In genomic region chr1:74788603-74789176, GRCm38 (mm10) we compare ENCODE assay signal across 1 mouse cellular context.
TF ChIP-seq lines count a peak whose summit lies in the region.

No protein-coding gene starts in this region.

TF ChIP-seq in MEL, 35 proteins besides CTCF, POLR2A, EP300 and RAD21:
- TF ChIP-seq MYC (IDR thresholded peaks at IDR 0.05; ENCODE audit: low read depth, low read length) (no peak), POLR2AphosphoS2 (IDR thresholded peaks at IDR 0.05; ENCODE audit: low read length) (no peak), TCF12 (IDR thresholded peaks at IDR 0.05; ENCODE audit: low read depth, low read length) (no peak), ZNF384 (IDR thresholded peaks at IDR 0.05; ENCODE audit: low read depth, low read length) (no peak), ZC3H11A (IDR thresholded peaks at IDR 0.05; ENCODE audit: low read depth, low read length) (no peak), HCFC1 (IDR thresholded peaks at IDR 0.05; ENCODE audit: low read depth, low read length) (no peak), MYB (IDR thresholded peaks at IDR 0.05; ENCODE audit: low read depth, low read length) (no peak), NRF1 (IDR thresholded peaks at IDR 0.05; ENCODE audit: insufficient read depth, low read depth, low read length, poor library complexity, severe bottlenecking) (no peak), MXI1 (IDR thresholded peaks at IDR 0.05; ENCODE audit: low read depth, low read length) (no peak), POLR2AphosphoS5 (IDR thresholded peaks at IDR 0.05; ENCODE audit: borderline replicate concordance, low read depth, low read length) (no peak)
TF ChIP-seq in MEL: peak in this region for 0.
